Mouse (Mus musculus) spleen, adult 2 months (tissue): ENCODE results near the gene Gm20388.

Source experiments
- CTCF ChIP-seq: fragments of 200-500 bp; IDR thresholded peaks from 2 replicates; pipeline ENCODE4 v1.5.1; 2011; ENCODE audit warnings: mild to moderate bottlenecking, inconsistent platforms; ENCODE audit not compliant: insufficient read depth, insufficient read length, insufficient replicate concordance; ENCODE audit errors: extremely low read depth
- POLR2A ChIP-seq: fragments of 200-500 bp; IDR thresholded peaks from 2 replicates; pipeline ENCODE4 v1.6.1; 2011; ENCODE audit warnings: low read depth, low read length, inconsistent platforms

- no peak for TF ChIP-seq CTCF
- TF ChIP-seq POLR2A, result no peak
These were observed 2400.5 kb downstream of the Gm20388 start for GRCm38 (mm10) chr8:122311115-122311514.
